Mouse (Mus musculus): Measurements from ENCODE around the gene Cpne6. TPM values are rescaled to one million over a fixed set of nuclear protein-coding genes. Genes with fewer than 3 reads are reported as not detected.
A peak's percentile ranks its signal among the peaks of the same experiment; 100 is the strongest.

The Cpne6 gene
- polyA plus RNA-seq, 1 experiment from 2014 or later, result 0.70 TPM

GRCm38 (mm10) chr14:55540067-55540786, 30.0 kb downstream of the Cpne6 start, which contains the start of gene Pck2:
Pck2 (plus strand) TSS chr14:55540266.
- H3K36me3 ChIP-seq, result peaks cover 12% of the 10 kb centered on the region
- peak within 1 kb of the TSS; percentile 89 for H3K4me2 ChIP-seq (replicated peaks)
- peaks cover 26% of the 10 kb centered on the region for H3K4me1 ChIP-seq (replicated peaks)
- H3K27ac ChIP-seq, result peak within 1 kb of the TSS; percentile 87
- peak; percentile 85 for ATAC-seq
- H3K27me3 ChIP-seq, result no peaks in the 10 kb centered on the region
- WGBS, result under 1% methylated on average over 32 of the region's 32 CpGs
- no peaks in the 10 kb centered on the region for H3K9me3 ChIP-seq
- peak within 1 kb of the TSS; percentile 86 for H3K9ac ChIP-seq (replicated peaks)
- H3K4me3 ChIP-seq (replicated peaks), result peak within 1 kb of the TSS; percentile 58

- 4% methylated on average over 10 of the region's 10 CpGs for WGBS
- Histone ChIP-seq H3K36me3 (peaks cover 16% of the 10 kb centered on the region), H3K9me3 (no peaks in the 10 kb centered on the region), H3K27ac (peak overlapping the region; percentile 87), H3K4me2 (replicated peaks) (peak overlapping the region; percentile 89), H3K4me3 (replicated peaks) (peak overlapping the region; percentile 58), H3K27me3 (no peaks in the 10 kb centered on the region), H3K4me1 (replicated peaks) (peaks cover 26% of the 10 kb centered on the region), H3K9ac (replicated peaks) (peak overlapping the region; percentile 86)
- ATAC-seq, result peak; percentile 65
Observed at GRCm38 (mm10) chr14:55540787-55541321, 30.6 kb downstream of the Cpne6 start.

- Histone ChIP-seq H3K9me3 (no peaks in the 10 kb centered on the region), H3K4me2 (replicated peaks) (no peak overlapping the region), H3K4me3 (replicated peaks) (no peak overlapping the region), H3K27me3 (no peaks in the 10 kb centered on the region), H3K4me1 (replicated peaks) (peaks cover 26% of the 10 kb centered on the region), H3K36me3 (peaks cover 26% of the 10 kb centered on the region), H3K27ac (no peak overlapping the region), H3K9ac (replicated peaks) (no peak overlapping the region)
- ATAC-seq, result no peak
- 97% methylated on average over 12 of the region's 12 CpGs for WGBS
Observed at GRCm38 (mm10) chr14:55542268-55542667, 32.0 kb downstream of the Cpne6 start.

GRCm38 (mm10) chr14:55544334-55544733, 34.1 kb downstream of the Cpne6 start:
- H3K27ac ChIP-seq, result no peak overlapping the region

GRCm38 (mm10) chr14:55550191-55550590, 39.9 kb downstream of the Cpne6 start:
- peaks cover 32% of the 10 kb centered on the region for H3K36me3 ChIP-seq
- H3K4me3 ChIP-seq (replicated peaks), result no peak overlapping the region
- no peak overlapping the region for H3K4me2 ChIP-seq (replicated peaks)
- ATAC-seq, result no peak
- 85% methylated on average over 6 of the region's 6 CpGs for WGBS
- no peaks in the 10 kb centered on the region for H3K9me3 ChIP-seq
- no peaks in the 10 kb centered on the region for H3K27me3 ChIP-seq
- no peak overlapping the region for H3K27ac ChIP-seq
- H3K9ac ChIP-seq (replicated peaks), result no peak overlapping the region
- no peaks in the 10 kb centered on the region for H3K4me1 ChIP-seq (replicated peaks)

More at GRCm38 (mm10) chr14:55544334-55544733, 34.1 kb downstream of the Cpne6 start:
- Histone ChIP-seq H3K4me2 (replicated peaks) (no peak overlapping the region), H3K27me3 (no peaks in the 10 kb centered on the region), H3K36me3 (peaks cover 44% of the 10 kb centered on the region), H3K4me3 (replicated peaks) (no peak overlapping the region), H3K4me1 (replicated peaks) (peaks cover 26% of the 10 kb centered on the region), H3K9ac (replicated peaks) (peak overlapping the region; percentile 8; the same call in 1 of the 2 replicates), H3K9me3 (no peaks in the 10 kb centered on the region)
- no peak for ATAC-seq
- WGBS, result 84% methylated on average over 9 of the region's 9 CpGs

- H3K27me3 ChIP-seq, result no peaks in the 10 kb centered on the region
- no peak overlapping the region for H3K4me2 ChIP-seq (replicated peaks)
- H3K27ac ChIP-seq, result no peak overlapping the region
- H3K4me3 ChIP-seq (replicated peaks), result no peak overlapping the region
- no peak overlapping the region for H3K9ac ChIP-seq (replicated peaks)
- no peaks in the 10 kb centered on the region for H3K4me1 ChIP-seq (replicated peaks)
- peaks cover 24% of the 10 kb centered on the region for H3K36me3 ChIP-seq
- no peak for ATAC-seq
- H3K9me3 ChIP-seq, result no peaks in the 10 kb centered on the region
- WGBS, result 69% methylated on average over 5 of the region's 5 CpGs
Observed at GRCm38 (mm10) chr14:55551347-55551746, 41.1 kb downstream of the Cpne6 start.

DNA sequence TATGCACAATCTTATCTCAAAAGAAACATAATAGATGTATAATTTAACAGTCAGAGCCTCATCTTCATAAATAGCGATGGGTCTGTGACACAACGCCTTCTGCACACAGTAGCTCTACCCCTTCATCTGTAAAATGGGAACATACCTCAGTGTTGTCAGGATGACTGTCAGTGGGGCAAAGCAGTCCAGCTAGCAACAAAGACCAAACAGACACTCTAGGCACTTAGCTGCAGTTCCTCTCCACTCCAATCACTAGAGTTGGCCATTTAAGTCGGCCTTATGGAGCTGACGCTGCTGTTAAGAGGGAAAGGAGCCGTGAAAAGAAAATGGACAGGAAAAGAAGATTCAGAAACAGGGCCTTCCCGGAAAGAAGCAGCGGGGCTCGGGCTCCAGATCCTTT, 41.5 kb downstream of the Cpne6 start:
- 92% methylated on average over 8 of the region's 8 CpGs for WGBS
- Histone ChIP-seq H3K27ac (no peak overlapping the region), H3K27me3 (no peaks in the 10 kb centered on the region), H3K4me3 (replicated peaks) (no peak overlapping the region), H3K36me3 (peaks cover 22% of the 10 kb centered on the region), H3K4me1 (replicated peaks) (no peaks in the 10 kb centered on the region), H3K4me2 (replicated peaks) (no peak overlapping the region), H3K9ac (replicated peaks) (no peak overlapping the region), H3K9me3 (no peaks in the 10 kb centered on the region)
- no peak for ATAC-seq

- no peaks in the 10 kb centered on the region for H3K9me3 ChIP-seq
- peaks cover 7% of the 10 kb centered on the region for H3K4me1 ChIP-seq (replicated peaks)
- no peak overlapping the region for H3K9ac ChIP-seq (replicated peaks)
- H3K4me3 ChIP-seq (replicated peaks), result no peak overlapping the region
- no peaks in the 10 kb centered on the region for H3K27me3 ChIP-seq
- H3K36me3 ChIP-seq, result no peaks in the 10 kb centered on the region
- no peak overlapping the region for H3K27ac ChIP-seq
- H3K4me2 ChIP-seq (replicated peaks), result no peak overlapping the region
- ATAC-seq, result no peak
Observed at GRCm38 (mm10) chr14:55554635-55555034, 44.4 kb downstream of the Cpne6 start.

- no peak overlapping the region for H3K4me2 ChIP-seq (replicated peaks)
- H3K27me3 ChIP-seq, result no peaks in the 10 kb centered on the region
- WGBS, result 81% methylated on average over 3 of the region's 3 CpGs
- no peaks in the 10 kb centered on the region for H3K9me3 ChIP-seq
- no peak overlapping the region for H3K4me3 ChIP-seq (replicated peaks)
- H3K27ac ChIP-seq, result no peak overlapping the region
- no peak overlapping the region for H3K9ac ChIP-seq (replicated peaks)
- no peak for ATAC-seq
- H3K36me3 ChIP-seq, result no peaks in the 10 kb centered on the region
- peaks cover 7% of the 10 kb centered on the region for H3K4me1 ChIP-seq (replicated peaks)
Observed at GRCm38 (mm10) chr14:55555788-55556187, 45.5 kb downstream of the Cpne6 start.

DNA sequence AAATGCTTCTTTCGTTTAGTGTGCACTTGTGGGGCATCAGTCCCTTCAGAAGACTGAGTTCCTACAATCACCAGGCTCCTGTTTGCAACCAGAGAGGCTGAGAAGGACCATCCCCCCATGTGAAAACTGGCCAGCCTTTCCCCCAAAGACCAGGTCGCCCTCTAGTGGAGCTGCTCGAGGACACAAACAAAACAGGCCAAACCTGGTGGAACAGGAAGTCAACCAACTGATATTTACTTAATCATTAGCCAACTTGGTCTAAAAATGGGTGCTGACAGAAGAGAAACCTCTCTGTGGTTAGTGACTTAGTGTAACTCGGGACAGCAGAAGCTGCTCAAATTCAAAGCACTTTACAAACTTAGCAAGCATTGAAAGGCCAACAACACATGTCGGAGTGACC, 46.8 kb downstream of the Cpne6 start:
- 29% methylated on average over 5 of the region's 5 CpGs for WGBS
- Histone ChIP-seq H3K27me3 (no peaks in the 10 kb centered on the region), H3K4me3 (replicated peaks) (no peak overlapping the region), H3K4me2 (replicated peaks) (no peak overlapping the region), H3K36me3 (no peaks in the 10 kb centered on the region), H3K9ac (replicated peaks) (no peak overlapping the region), H3K4me1 (replicated peaks) (peaks cover 18% of the 10 kb centered on the region), H3K9me3 (no peaks in the 10 kb centered on the region), H3K27ac (no peak overlapping the region)
- ATAC-seq, result no peak

GRCm38 (mm10) chr14:55557587-55557986, 47.3 kb downstream of the Cpne6 start:
- peaks cover 23% of the 10 kb centered on the region for H3K4me1 ChIP-seq (replicated peaks)
- no peak overlapping the region for H3K4me2 ChIP-seq (replicated peaks)
- no peaks in the 10 kb centered on the region for H3K27me3 ChIP-seq
- no peak for ATAC-seq
- WGBS, result 90% methylated on average over 3 of the region's 3 CpGs
- no peak overlapping the region for H3K27ac ChIP-seq
- no peaks in the 10 kb centered on the region for H3K9me3 ChIP-seq
- no peak overlapping the region for H3K4me3 ChIP-seq (replicated peaks)
- H3K9ac ChIP-seq (replicated peaks), result no peak overlapping the region
- H3K36me3 ChIP-seq, result 0 out of 2 replicates have a peak, but pooled peaks cover under 1% of the 10 kb centered on the region

GRCm38 (mm10) chr14:55558740-55559448, 48.6 kb downstream of the Cpne6 start:
- peak overlapping the region; percentile 86 for H3K4me2 ChIP-seq (replicated peaks)

More at GRCm38 (mm10) chr14:55558740-55559448, 48.6 kb downstream of the Cpne6 start:
- Histone ChIP-seq H3K9me3 (no peaks in the 10 kb centered on the region), H3K4me3 (replicated peaks) (peak overlapping the region; percentile 56), H3K4me1 (replicated peaks) (peaks cover 24% of the 10 kb centered on the region), H3K9ac (replicated peaks) (peak overlapping the region; percentile 51; the same call in 1 of the 2 replicates), H3K27ac (no peak overlapping the region), H3K36me3 (peaks cover 14% of the 10 kb centered on the region), H3K27me3 (no peaks in the 10 kb centered on the region)
- ATAC-seq, result no peak
- 57% methylated on average over 6 of the region's 6 CpGs for WGBS

Data from midbrain, embryonic 13.5 days (tissue).